Mouse (Mus musculus): ENCODE measurements around the gene Hip1.

- TF ChIP-seq BHLHE40 (IDR thresholded peaks at IDR 0.05; ENCODE audit: borderline replicate concordance, low read depth, low read length), result no peak
- peak; percentile 38; the same call in 1 of the 2 replicates for TF ChIP-seq ETS1 (IDR thresholded peaks at IDR 0.05; ENCODE audit: low read depth, low read length)
- TF ChIP-seq MEF2A (IDR thresholded peaks at IDR 0.05; ENCODE audit: extremely low read depth, insufficient replicate concordance, low read depth, low read length, poor library complexity, severe bottlenecking), result no peak
- TF ChIP-seq TAL1 (IDR thresholded peaks at IDR 0.05; ENCODE audit: low read length), result no peak; the same call in 1 of the 2 replicates
- no peak; the same call in 1 of the 2 replicates for TF ChIP-seq CHD2 (IDR thresholded peaks at IDR 0.05; ENCODE audit: low read length)
- no peak for TF ChIP-seq POLR2A (IDR thresholded peaks at IDR 0.05; ENCODE audit: control insufficient read depth in 1 of 2, insufficient read depth in 1 of 2, low read depth in 1 of 2, low read length in 2 of 2, poor library complexity in 1 of 2)
- TF ChIP-seq EP300 (IDR thresholded peaks at IDR 0.05; ENCODE audit: low read depth in 1 of 2, low read length in 2 of 2), result peak; percentile 61 to 66; a peak in 3 of 4 replicates
- TF ChIP-seq CTCF (IDR thresholded peaks at IDR 0.05 in 2 of 3, conservative IDR thresholded peaks at IDR 0.05 in 1 of 3; ENCODE audit: control insufficient read depth in 1 of 3, insufficient read depth in 1 of 3, low read depth in 2 of 3, low read length in 3 of 3, poor library complexity in 1 of 3, severe bottlenecking in 1 of 3), result peak; percentile 61 to 86 (median 80)
- TF ChIP-seq MAFK (IDR thresholded peaks at IDR 0.05; ENCODE audit: borderline replicate concordance, low read depth, low read length), result no peak
- no peak for TF ChIP-seq ZKSCAN1 (IDR thresholded peaks at IDR 0.05; ENCODE audit: low read depth, low read length)
These were observed 149.1 kb downstream of the Hip1 start for GRCm38 (mm10) chr5:135395826-135396225.

Measured in MEL (cell line).